Mouse (Mus musculus) splenic B cell, adult 2 months (primary cell): ENCODE measurements at regions not wholly inside any gene's neighbourhood (a gene's known extent, or its start where the extent isn't known, plus 50 kb on each side); places are given as distances from the start of the nearest gene placed in this dataset.

ENCODE experiments used
- DNase-seq: peaks from one replicate; pipeline ENCODE4 v3.0.0-alpha.2; 2011; ENCODE audit warnings: low read depth, low spot score
- H3K27me3 ChIP-seq: 2 replicates; pipeline ENCODE4 v1.6.1; 2012; ENCODE audit warnings: mild to moderate bottlenecking, low read length, moderate library complexity, mixed read lengths; ENCODE audit not compliant: control insufficient read depth, poor library complexity, insufficient read depth, severe bottlenecking
- H3K36me3 ChIP-seq: 2 replicates; pipeline ENCODE4 v1.6.1; 2012; ENCODE audit warnings: mild to moderate bottlenecking, low read length, moderate library complexity, mixed read lengths; ENCODE audit not compliant: control insufficient read depth, poor library complexity, insufficient read depth, severe bottlenecking

- no peaks in the 10 kb centered on the region for H3K27me3 ChIP-seq
- no peaks in the 10 kb centered on the region for H3K36me3 ChIP-seq
- no peak for DNase-seq
Measured at GRCm38 (mm10) chr8:103845964-103846363, 255.5 kb upstream of the Cdh5 start.

GRCm38 (mm10) chr8:103846382-103846976 is 254.9 kb upstream of the Cdh5 start:
- no peaks in the 10 kb centered on the region for H3K36me3 ChIP-seq
- DNase-seq: no peak

GRCm38 (mm10) chr8:103849785-103850184 is 251.6 kb upstream of the Cdh5 start:
- Histone ChIP-seq H3K27me3 (no peaks in the 10 kb centered on the region), H3K36me3 (no peaks in the 10 kb centered on the region)
- DNase-seq: no peak

More at GRCm38 (mm10) chr8:103846382-103846976, 254.9 kb upstream of the Cdh5 start:
- H3K27me3 ChIP-seq: no peaks in the 10 kb centered on the region

- no peaks in the 10 kb centered on the region for H3K27me3 ChIP-seq
- no peak for DNase-seq
- no peaks in the 10 kb centered on the region for H3K36me3 ChIP-seq
Measured at GRCm38 (mm10) chr8:103851286-103851685, 250.1 kb upstream of the Cdh5 start.

GRCm38 (mm10) chr8:103853048-103853447 is 248.4 kb upstream of the Cdh5 start:
- H3K36me3 ChIP-seq: no peaks in the 10 kb centered on the region
- DNase-seq: no peak

DNA sequence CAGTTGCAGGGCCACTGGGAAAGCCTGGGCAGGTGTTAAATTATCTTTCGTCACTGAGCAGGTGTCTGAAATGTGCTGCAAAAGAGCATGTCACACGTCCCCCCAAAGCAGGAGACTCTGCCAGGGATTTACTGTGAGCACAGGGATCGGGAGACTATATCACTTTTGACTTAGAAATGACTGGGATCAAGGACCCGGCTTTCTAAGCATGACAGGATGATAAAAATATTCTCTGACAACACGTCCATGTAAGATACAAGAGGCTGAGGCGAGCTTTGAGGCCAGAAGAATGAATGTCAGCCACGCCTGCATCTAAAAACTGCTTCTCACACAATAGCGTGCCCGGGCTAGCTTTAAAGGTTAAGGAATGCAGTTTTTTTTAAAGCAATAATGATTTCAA is 246.1 kb upstream of the Cdh5 start:
- no peaks in the 10 kb centered on the region for H3K36me3 ChIP-seq
- DNase-seq: no peak
- H3K27me3 ChIP-seq: no peaks in the 10 kb centered on the region

More at GRCm38 (mm10) chr8:103853048-103853447, 248.4 kb upstream of the Cdh5 start:
- H3K27me3 ChIP-seq: no peaks in the 10 kb centered on the region

DNA sequence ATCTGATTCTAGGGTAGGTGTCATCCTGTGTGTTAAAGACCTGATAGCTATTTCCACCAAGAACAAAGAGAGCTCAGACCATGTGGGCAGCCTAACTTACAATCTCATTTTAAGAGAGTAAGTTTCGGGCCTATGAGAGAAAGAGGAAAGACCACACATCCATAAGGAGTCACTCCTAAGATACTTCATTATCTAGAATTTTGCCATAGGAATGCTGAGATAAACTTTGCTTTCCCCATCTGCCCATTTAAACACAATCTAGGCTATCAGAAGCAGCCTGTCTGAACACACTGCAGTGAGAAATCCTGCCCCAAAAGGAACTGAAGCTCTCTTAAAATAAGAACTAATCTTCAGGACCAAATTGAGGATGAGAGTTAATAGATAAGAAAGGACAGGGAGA is 242.3 kb upstream of the Cdh5 start:
- no peak for DNase-seq
- H3K27me3 ChIP-seq: no peaks in the 10 kb centered on the region

GRCm38 (mm10) chr8:103873598-103874502 is 227.6 kb upstream of the Cdh5 start:
- DNase-seq: no peak
- H3K27me3 ChIP-seq: no peaks in the 10 kb centered on the region
- no peaks in the 10 kb centered on the region for H3K36me3 ChIP-seq

More for the DNA sequence above, 242.3 kb upstream of the Cdh5 start:
- no peaks in the 10 kb centered on the region for H3K36me3 ChIP-seq

GRCm38 (mm10) chr8:103874506-103874905 is 226.9 kb upstream of the Cdh5 start:
- H3K27me3 ChIP-seq: no peaks in the 10 kb centered on the region
- H3K36me3 ChIP-seq: no peaks in the 10 kb centered on the region
- DNase-seq: no peak

- H3K27me3 ChIP-seq: no peaks in the 10 kb centered on the region
- DNase-seq: no peak
- no peaks in the 10 kb centered on the region for H3K36me3 ChIP-seq
Measured at GRCm38 (mm10) chr8:103879505-103879904, 221.9 kb upstream of the Cdh5 start.

DNA sequence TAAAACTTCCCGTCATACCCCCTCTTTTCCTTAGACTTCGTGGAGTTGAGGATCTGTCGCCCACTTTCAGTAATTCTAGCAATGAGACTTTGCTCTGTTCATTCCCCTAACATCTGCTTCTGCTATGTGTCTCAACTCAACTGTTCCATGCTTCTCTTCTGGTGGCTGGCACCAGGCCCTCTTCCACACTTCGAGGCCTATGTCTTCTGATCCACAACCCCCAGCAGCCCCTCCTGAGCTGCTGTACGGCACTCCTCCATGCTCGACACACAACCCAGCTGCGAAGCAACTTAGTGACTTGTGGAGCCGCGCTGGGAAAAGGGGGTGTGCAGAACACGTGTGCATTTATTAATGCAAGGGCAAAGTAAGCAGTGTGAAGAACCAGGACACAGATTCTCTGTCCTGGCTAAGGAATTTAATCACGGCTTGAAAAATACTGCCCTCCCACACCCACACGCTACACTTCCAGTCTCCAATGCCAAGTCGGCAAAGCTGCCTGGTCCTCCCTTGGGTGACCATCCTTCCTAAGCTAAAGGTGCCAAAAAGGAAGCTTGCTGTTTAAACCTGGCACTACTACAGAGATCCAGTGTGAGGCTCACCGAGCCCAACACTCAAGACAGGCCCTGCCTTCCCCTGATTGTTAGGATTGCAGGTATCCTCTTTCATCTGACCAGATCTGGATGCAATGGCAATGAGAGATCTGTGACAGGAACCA is 220.8 kb upstream of the Cdh5 start:
- Histone ChIP-seq H3K36me3 (no peaks in the 10 kb centered on the region), H3K27me3 (no peaks in the 10 kb centered on the region)
- no peak for DNase-seq

DNA sequence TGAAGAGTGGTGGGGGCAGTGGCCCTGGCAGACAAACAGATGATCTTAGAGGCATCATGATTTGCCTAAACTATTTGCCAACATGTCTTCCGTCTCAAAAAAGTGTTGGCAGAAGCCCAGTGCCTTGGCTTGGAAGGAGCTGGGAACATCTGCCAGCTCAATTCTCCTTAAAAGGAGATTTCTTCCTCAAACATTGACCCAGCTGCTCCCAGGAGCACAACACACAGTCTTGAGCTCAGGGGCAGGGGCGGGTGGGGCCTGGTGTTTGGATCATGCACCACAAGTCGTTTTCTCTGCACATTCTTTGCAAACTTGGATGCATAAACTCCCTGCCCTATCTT is 220.3 kb upstream of the Cdh5 start:
- Histone ChIP-seq H3K27me3 (no peaks in the 10 kb centered on the region), H3K36me3 (no peaks in the 10 kb centered on the region)
- no peak for DNase-seq

DNA sequence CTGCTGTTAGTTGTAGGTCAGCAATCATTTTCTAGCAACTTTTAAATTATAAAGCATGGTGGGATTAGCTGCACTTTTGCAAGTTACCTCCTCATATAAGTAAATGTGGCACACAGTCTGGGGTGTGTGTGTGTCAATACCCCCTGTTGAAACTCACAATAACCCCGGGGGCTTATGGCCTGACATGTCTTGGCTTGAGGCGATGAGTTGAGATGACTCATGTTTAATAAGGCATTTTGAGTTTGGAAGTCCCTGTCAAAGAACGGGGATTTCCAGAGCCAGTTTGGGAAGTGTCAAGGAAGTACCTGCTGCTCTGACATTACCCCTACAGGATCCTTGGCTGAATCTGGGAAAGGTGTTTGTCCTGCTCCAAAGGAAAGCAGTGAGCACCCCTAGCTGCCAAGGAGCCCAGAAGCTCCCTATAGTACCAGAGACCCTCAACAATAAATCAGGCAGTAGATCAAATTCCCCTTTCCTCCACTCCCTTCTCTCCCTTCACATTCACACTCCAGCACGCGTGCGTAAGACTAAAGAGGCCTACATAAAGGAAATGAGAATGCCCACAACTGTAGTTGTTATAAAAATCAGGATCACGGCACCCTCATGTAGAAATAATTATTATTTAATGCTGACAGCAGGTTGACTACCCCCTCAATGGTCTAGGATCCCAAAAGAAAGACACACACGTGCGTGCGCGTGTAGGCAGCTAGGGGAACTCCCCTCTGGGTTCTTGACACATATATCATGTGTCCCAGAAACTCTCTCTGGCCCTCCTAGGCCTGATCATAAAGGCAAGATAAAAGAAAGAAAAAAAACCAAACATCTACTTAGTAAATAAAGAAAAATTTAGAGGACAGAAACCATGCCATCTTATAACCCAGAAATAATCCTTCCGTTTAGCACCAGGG is 216.3 kb upstream of the Cdh5 start:
- no peaks in the 10 kb centered on the region for H3K36me3 ChIP-seq
- no peak for DNase-seq
- no peaks in the 10 kb centered on the region for H3K27me3 ChIP-seq

DNA sequence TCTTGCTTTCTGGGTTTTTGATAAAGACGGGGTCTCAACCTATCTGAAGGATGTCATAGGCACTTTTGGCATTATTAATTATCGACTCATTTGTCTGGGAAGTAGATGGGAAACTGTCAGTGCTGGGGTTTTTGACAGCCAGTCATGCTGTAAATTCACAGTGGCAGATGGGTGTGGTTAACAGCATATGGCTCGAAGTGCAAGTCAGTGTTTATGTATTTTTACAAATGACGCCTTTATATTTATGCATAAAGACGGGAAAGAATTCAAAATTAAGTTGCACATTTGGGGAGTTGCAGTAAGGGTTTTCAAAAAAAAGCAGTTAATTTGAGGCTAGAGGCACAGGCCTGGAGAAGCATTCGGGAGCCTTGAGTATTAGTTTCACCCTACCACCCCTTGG is 206.8 kb upstream of the Cdh5 start:
- Histone ChIP-seq H3K36me3 (no peaks in the 10 kb centered on the region), H3K27me3 (no peaks in the 10 kb centered on the region)
- no peak for DNase-seq
